Mouse (Mus musculus) megakaryocyte, embryonic 14.5 days (primary cell): ENCODE results near the gene Rnft2.

ENCODE experiments used
- FLI1 ChIP-seq: IDR thresholded peaks from 2 replicates; pipeline ENCODE4 v1.6.1; 2012; ENCODE audit warnings: low read length, inconsistent platforms, mixed read lengths
- GATA1 ChIP-seq: IDR thresholded peaks from 3 replicates; pipeline ENCODE4 v1.6.1; 2012; ENCODE audit warnings: mixed read lengths, low read length, inconsistent platforms, borderline replicate concordance

DNA sequence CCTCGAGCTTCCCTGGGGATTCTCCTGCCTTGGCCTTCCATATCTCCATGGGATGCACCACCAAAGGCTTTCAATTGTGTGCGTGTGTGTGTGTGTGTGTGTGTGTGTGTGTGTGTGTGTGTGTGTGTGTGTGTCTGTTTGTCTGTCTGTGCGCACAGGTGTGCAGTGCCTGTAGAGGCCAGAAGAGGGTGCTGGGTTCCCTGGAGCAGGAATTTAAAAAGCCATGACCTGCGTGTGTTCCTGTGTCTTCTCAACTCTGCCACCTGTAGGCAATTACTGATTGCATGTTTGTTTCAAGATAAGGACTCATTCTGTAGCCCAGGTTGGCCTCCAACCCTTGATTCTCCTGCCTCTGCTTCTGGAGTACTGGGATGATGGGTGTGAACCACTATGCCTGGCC, 46.5 kb upstream of the Rnft2 start:
- TF ChIP-seq GATA1: no peak
- no peak for TF ChIP-seq FLI1
